Mouse (Mus musculus) left cerebral cortex, postnatal 36 days (tissue): ENCODE measurements around the gene Ifna2. TPM values are rescaled to one million over a fixed set of nuclear protein-coding genes. Genes with fewer than 3 reads are reported as not detected.
A peak's percentile ranks its signal among the peaks of the same experiment; 100 is the strongest.

ENCODE experiments used
- DNase-seq, 2 experiments: peaks; one replicate each; pipeline ENCODE4 v3.0.0; 2021 to 2022; ENCODE audit warnings: low spot score in 2 of 2, mixed read lengths in 1 of 2
- intact Hi-C: fragments of 180-260 bp; cut with DNase I; formaldehyde crosslinking; loops from one replicate; pipeline ENCODE4 v1.15.1; 2025
- total RNA-seq, 2 experiments: library from RNA; stranded (reverse); gene quantifications; 2 replicates each; pipeline ENCODE4 v1.2.3; 2021

Ifna2 gene
- total RNA-seq, 2 experiments from 2014 or later, result not detected

GRCm38 (mm10) chr4:88680362-88680761 lies 3.4 kb downstream of the Ifna2 start:
- no peak for DNase-seq
- intact Hi-C loops, result no loop called here

DNA sequence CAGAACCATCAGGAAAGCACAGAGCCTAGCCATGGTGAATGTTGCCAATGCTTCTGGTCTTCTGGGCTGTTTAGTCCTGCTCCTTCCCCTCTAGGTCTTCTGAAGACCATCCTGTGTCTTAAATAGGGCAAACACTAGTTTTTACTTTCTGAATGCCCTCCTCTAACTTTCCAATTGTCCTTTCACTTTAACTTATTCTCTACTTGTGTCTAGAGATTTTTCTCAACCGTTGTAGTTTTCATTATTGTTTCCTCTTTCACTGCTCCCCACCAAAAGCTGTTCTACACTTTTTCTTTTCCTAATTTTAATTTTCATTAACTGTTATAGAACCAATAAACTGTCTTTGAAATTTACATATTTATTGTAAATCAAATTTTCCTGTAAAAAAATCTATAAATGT lies 6.9 kb downstream of the Ifna2 start, which contains the start of gene Ifna16:
Gene Ifna16 (minus strand): TSS at position 101 of the 400 bp plus-strand sequence.
- no peak for DNase-seq
- intact Hi-C loops, result no loop called here

GRCm38 (mm10) chr4:88655461-88655860 lies 28.3 kb downstream of the Ifna2 start:
- DNase-seq, result no peak
- intact Hi-C loops, result no loop called here

GRCm38 (mm10) chr4:88653644-88654043 lies 30.1 kb downstream of the Ifna2 start:
- DNase-seq, result no peak
- intact Hi-C loops, result no loop called here

DNA sequence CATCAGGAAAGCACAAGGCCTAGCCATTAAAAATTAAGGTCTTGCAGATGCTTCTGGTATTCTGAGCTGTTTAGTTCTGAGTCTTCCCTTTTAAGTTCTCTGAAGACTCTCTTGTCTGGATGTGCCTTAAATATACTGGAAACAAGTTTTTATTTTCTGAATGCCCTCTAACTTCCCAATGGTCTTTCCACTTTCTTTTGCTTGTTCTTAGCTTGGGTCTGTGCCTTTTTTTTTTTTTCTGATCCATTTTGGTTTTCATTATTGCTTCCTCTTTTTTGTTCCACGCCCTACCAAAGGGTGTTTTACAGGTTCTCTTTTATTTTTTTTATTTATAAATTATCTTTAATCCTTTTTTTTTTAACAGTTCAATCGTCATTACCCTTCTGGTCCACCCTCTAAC lies 39.4 kb downstream of the Ifna2 start, which contains the start of gene Ifna13:
Gene Ifna13 (minus strand): TSS at position 101 of the 400 bp plus-strand sequence.
- intact Hi-C loops, result no loop called here
- DNase-seq, result no peak

GRCm38 (mm10) chr4:88642526-88642925 lies 41.2 kb downstream of the Ifna2 start:
- intact Hi-C loops, result no loop called here
- DNase-seq, result no peak

GRCm38 (mm10) chr4:88641077-88641831 lies 42.5 kb downstream of the Ifna2 start:
- intact Hi-C loops, result no loop called here
- DNase-seq, result peak; percentile 77 to 83

DNA sequence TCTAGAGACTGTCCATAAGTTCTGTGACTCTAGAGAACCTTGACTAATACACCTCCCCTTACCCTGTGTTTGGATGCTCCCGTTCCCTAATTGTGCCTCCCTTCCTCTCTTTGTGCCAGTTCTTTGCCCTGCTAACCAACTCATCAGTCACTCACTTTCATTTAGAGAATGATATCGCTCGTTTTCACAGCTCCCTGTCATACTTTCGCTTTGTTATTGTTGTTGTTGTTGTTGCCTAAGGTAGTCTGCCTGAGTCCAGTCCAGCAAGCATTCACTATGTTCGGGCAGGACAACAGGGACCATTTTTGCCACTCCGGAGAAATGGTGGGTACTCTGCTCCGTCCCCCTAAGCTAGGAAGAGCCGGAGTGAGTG lies 43.0 kb downstream of the Ifna2 start:
- DNase-seq, result no peak
- intact Hi-C loops, result no loop called here

- no peak for DNase-seq
- intact Hi-C loops, result no loop called here
Observed at GRCm38 (mm10) chr4:88634311-88634710, 49.4 kb downstream of the Ifna2 start, which contains the start of gene C87499. C87499 (minus strand) TSS chr4:88634411.

Other genes with a start within 250 kb of the Ifna2 start
- 1 to 10 TPM; 1.3 to 1.4 TPM for gene Hacd4, start 245.0 kb downstream of the Ifna2 start, total RNA-seq
- gene Ifnb1, start 161.1 kb downstream of the Ifna2 start, total RNA-seq, result not detected
- gene Ifna15, start 125.7 kb downstream of the Ifna2 start, total RNA-seq, result not detected
- gene Ifna14, start 112.1 kb downstream of the Ifna2 start, total RNA-seq, result not detected
- not detected for gene Ifna9, start 91.5 kb downstream of the Ifna2 start, total RNA-seq
- not detected for gene Ifna12, start 80.5 kb downstream of the Ifna2 start, total RNA-seq
- gene C87499, start 49.5 kb downstream of the Ifna2 start, total RNA-seq, result not detected
- not detected for gene Ifna13, start 39.5 kb downstream of the Ifna2 start, total RNA-seq
- gene Ifna16, start 7.0 kb downstream of the Ifna2 start, total RNA-seq, result not detected
- gene Ifnab, start 7.4 kb upstream of the Ifna2 start, total RNA-seq, result not detected
- 1 to 10 TPM in 1 of 2 experiments, under 1 TPM in 1; 0.66 to 1.5 TPM for gene Gm26566, start 37.9 kb upstream of the Ifna2 start, total RNA-seq
- gene Klhl9, start 38.6 kb upstream of the Ifna2 start, total RNA-seq, result 100 to 1,000 TPM in 1 of 2 experiments, 10 to 100 TPM in 1; 92.7 to 101 TPM
- gene Gm13271, start 71.0 kb upstream of the Ifna2 start, total RNA-seq, result not detected
- gene Gm13283, start 76.2 kb upstream of the Ifna2 start, total RNA-seq, result not detected
- gene Gm13290, start 89.9 kb upstream of the Ifna2 start, total RNA-seq, result not detected
- not detected for gene Gm13289, start 93.0 kb upstream of the Ifna2 start, total RNA-seq
- gene Gm13272, start 95.9 kb upstream of the Ifna2 start, total RNA-seq, result not detected
- gene Ifnz, start 98.2 kb upstream of the Ifna2 start, total RNA-seq, result not detected
- not detected for gene Gm13276, start 101.8 kb upstream of the Ifna2 start, total RNA-seq
- not detected for gene Gm13277, start 104.7 kb upstream of the Ifna2 start, total RNA-seq
- gene Gm13278, start 107.6 kb upstream of the Ifna2 start, total RNA-seq, result not detected
- not detected for gene Gm13275, start 110.6 kb upstream of the Ifna2 start, total RNA-seq
- not detected for gene Gm13279, start 113.5 kb upstream of the Ifna2 start, total RNA-seq
- not detected for gene Gm13285, start 115.8 kb upstream of the Ifna2 start, total RNA-seq
- not detected for gene Gm13287, start 119.3 kb upstream of the Ifna2 start, total RNA-seq
- not detected for gene Gm13288, start 121.6 kb upstream of the Ifna2 start, total RNA-seq
- gene Ifna7, start 132.3 kb upstream of the Ifna2 start, total RNA-seq, result not detected
- gene Ifna11, start 136.0 kb upstream of the Ifna2 start, total RNA-seq, result not detected
- gene Ifna6, start 143.5 kb upstream of the Ifna2 start, total RNA-seq, result not detected
- gene Ifna5, start 151.6 kb upstream of the Ifna2 start, total RNA-seq, result not detected
- not detected for gene Ifna4, start 157.9 kb upstream of the Ifna2 start, total RNA-seq
- not detected for gene Ifna1, start 166.2 kb upstream of the Ifna2 start, total RNA-seq
- gene Ifne, start 196.3 kb upstream of the Ifna2 start, total RNA-seq, result not detected